Mouse (Mus musculus): ENCODE measurements around the gene Gja5. TPM values are rescaled to one million over a fixed set of nuclear protein-coding genes. Genes with fewer than 3 reads are reported as not detected.
"Not testable (repeated sequence)": the region's sequence is repeated elsewhere in the genome, so short reads cannot be mapped to it uniquely, and the experiment has no call there.

The Gja5 gene
- total RNA-seq, 2 experiments from 2014 or later: not detected

DNA sequence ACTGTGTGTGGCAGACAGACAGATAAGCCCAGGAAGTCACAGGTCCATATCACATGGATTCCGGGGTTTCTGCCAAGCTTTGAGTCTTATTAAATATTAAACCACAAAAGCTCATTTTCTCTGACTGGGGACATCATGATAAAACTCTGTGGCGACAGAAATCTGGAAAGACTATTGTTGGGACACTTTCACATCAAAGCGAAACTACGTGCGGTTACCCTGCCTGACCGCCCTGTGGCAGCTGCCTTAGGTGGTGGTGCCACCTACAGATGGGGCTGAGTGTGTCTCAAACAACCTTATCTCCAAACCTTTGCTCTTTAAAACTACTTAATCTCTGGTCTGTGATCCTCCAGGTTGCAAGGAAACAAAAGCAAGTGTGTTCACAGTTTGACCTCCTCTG, 171.9 kb downstream of the Gja5 start:
- ATAC-seq (replicated peaks; ENCODE audit: low FRiP score, low TSS enrichment, poor library complexity, severe bottlenecking): peak; percentile 90

DNA sequence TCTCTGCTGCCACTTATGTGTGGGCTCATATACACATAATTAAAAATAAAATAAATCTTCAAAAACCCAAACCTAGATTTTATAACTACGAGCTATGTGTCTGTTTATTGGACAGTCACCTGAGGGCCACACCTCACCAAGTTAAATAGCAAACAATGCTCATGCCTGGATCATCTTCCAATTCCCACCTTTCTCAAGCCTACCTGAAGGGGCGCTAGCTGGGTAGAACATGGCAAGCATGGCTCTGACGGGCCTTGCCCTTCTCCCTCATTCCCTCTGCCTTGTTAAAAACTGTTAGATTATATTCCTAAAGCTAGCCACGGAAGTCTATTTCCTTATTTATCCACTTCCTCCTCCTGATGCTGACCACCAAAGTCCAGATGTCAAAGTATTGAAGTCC, 173.9 kb downstream of the Gja5 start:
- no peak for ATAC-seq (replicated peaks; ENCODE audit: low FRiP score, low TSS enrichment, poor library complexity, severe bottlenecking)

DNA sequence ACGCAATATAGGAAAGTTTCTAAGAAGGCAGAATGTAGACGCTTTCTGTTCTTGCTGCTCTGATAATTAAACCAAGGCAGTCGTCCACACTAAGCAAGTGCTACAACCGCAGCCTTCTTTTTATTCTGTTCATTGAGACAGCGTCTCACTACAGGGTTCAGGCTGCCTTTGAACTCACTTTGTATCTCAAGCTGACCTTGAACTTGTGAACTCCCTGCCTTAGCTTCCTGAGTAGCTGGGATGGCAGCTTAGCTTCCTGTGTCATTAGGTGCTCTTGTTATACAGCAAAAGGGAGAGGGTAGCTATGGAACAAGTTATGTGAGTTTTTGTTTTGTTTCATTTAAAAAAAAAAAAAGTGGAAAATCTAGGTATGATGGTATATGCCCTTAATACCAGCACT, 177.7 kb downstream of the Gja5 start:
- ATAC-seq (replicated peaks; ENCODE audit: low FRiP score, low TSS enrichment, poor library complexity, severe bottlenecking): no peak

DNA sequence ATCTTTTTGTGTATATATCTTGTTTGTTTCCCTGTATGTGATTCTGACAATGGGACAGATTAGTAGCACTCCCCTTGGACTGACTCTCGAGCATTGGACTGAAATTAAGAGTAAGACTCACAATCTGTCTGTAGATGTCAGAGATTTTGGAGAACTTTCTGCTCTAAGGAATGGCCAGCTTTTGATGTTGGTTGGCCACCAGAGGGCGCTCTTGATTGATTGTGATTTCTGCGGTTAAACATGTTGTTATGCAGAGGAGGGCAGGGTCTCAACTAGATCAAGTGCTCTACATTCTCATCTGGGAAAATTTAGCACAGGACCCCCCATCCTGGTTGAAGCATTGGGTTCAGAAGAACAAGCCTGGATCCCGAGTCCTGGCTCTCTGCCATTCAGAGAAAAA, 182.8 kb downstream of the Gja5 start:
- no peak for ATAC-seq (replicated peaks; ENCODE audit: low FRiP score, low TSS enrichment, poor library complexity, severe bottlenecking)

DNA sequence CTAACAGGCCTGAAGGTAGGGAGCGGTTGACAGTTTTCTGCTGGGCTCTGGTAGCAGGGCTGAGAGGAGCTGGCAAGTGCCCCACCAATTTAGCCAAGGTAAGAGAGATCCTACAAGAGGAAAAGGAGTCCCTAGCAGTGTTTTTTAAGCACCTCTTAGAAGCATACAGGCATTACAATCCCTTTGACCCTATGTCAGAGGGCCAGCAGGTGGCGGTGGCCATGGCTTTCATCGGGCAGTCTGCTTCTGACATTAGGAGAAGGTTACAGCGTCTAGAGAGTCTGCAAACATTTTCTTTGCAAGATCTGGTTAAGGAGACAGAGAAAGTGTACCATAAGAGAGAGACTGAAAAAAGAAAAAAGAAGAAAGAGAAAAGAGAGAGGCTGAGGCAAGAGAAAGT, 183.8 kb downstream of the Gja5 start:
- not testable (repeated sequence) for ATAC-seq (replicated peaks; ENCODE audit: low FRiP score, low TSS enrichment, poor library complexity, severe bottlenecking)

DNA sequence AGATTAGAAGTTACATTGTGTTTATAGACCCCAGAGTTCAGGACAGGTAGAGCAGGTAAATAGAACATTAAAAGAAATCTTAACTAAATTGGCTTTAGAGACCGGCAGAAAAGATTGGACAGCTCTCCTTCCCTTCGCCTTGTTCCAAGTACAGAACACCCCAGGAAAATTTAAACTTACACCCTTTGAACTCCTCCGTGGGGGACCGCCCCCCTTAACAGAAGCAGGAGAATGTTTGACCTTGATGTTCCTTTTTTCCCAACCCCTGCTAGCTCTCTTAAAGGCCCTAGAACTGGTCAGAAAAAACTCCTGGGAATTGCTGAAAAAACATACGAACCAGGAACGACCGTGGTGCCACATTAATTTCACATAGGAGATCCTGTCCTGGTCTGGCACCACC, 187.5 kb downstream of the Gja5 start:
- ATAC-seq (replicated peaks; ENCODE audit: low FRiP score, low TSS enrichment, poor library complexity, severe bottlenecking): not testable (repeated sequence)

DNA sequence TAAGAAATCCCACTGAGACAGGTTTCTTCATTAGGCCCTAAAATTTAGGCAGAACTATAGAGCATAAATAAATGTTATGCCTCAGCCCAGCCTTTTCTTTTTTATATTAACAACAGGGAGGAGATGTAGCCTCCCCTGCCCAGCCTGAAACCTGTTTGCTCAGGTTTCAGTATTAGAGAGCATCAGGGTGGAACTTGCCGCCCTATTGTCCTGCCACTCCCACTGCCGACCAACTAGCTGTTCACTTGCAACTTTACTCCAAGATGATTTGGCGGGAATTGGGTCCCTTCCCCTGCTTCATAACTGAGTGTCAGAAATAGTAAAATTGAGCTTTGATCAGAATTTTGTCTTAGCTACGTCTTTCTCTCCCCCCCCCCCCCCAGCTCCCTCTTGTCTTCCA, 192.2 kb downstream of the Gja5 start:
- not testable (repeated sequence) for ATAC-seq (replicated peaks; ENCODE audit: low FRiP score, low TSS enrichment, poor library complexity, severe bottlenecking)

DNA sequence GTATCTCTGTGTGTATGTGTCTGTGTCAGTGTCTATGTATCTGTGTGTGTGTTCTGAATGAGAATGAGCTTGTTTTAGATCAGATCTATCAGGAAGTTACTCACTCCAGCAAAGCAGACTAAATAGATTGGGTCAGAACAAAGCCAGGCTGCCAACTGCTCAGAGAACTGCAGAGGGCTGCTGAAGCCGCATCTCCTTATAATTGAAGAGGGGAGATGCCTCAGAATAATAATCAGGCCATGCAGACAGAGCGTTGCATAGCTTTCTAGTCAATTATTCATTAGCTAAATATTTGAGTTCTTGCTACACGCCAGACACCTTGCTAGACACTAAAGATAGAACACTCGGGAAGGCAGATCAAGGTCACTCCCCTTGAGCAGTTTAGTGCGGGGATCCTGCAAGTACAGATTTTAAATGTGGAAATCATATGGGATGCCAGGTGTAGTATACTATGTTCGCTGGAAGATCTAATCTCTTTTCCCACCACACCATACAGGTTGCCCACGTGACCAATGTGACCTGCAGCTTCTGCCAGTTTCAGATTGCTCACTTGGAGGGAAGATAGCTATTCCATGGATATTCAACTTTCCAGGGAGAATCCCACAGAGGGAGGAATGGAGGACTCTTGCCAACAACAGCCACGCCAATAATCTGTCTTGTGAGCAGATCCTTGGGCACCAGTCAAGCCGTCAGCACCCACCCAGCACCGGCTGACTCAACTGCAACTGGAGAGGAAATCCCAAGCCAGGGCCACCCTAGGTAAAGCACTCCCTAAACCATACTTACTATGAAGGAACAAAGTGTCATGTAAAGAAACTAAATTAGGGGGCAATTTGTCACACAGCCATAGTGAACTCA, 196.5 kb downstream of the Gja5 start:
- ATAC-seq (replicated peaks; ENCODE audit: low FRiP score, low TSS enrichment, poor library complexity, severe bottlenecking): no peak

DNA sequence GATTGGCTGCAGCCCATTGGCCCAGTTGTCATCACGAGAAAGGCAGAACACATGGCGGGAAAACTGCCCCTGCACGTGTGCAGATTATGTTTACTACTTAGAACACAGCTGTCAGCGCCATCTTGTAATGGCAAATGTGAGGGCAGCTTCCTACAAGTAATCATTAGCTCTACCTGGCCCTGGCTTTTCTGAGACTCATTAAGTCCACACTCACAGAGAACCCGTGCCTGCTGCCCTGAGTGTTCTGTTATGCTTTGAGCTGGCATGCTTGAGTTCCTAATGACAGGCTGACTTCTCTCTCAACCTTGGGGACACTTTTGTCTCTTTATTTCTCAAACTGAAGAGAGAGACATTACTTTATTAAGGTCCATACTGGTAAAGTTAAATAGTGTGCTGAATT, 199.5 kb downstream of the Gja5 start:
- not testable (repeated sequence) for ATAC-seq (replicated peaks; ENCODE audit: low FRiP score, low TSS enrichment, poor library complexity, severe bottlenecking)

DNA sequence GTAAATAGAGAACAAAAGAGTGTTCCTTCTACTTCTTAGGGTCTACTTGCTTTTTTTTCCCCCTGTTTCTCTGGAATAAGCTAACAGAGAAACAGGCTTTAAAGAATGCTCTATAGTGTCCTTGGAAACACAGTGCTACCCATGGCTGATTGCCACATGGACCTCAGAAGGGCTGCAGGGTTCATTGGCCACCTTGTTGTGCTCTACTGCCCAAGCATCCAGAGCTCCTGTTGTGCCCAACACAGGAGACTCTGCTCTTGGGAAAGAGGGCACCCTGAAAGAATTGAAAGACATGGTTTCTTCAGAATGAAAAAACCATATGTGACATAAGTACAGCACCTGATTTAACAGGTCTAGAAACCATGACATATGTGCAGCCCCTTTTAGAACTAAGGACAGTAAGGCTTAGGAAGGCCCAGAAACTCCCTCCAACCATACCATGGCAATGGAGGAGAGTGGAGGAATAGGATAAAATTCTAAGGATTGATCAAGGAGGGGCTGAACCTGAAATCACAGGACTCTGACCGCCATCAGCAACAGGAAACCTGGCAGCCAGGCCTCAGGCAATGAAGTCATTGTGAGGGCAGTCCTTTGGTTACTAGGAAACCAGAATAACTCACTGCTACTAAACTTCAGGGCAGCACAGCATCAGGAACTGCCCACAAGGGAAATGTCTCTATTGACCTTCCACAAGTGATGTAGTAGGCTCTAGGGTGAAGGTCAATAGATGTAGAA, 200.4 kb downstream of the Gja5 start:
- no peak for ATAC-seq (replicated peaks; ENCODE audit: low FRiP score, low TSS enrichment, poor library complexity, severe bottlenecking)

DNA sequence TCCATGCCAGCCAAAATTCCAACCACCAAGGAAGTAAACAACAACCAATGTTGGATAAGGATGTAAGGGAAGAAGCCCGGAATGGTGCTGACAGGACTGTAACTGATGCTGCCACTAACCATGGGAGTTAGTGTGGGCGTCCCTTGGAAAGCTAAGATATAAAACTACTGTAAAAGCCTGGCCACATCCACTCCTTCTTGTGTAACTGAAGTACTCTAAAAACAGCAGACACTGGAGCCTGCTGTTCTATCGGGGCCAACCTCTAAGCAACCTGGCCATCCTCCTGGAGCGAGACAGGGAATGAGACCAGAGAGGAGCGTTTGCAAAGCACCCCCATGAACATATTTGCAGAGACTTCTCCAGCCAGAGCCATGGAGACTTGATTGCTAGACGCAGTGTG, 213.0 kb downstream of the Gja5 start:
- ATAC-seq (replicated peaks; ENCODE audit: low FRiP score, low TSS enrichment, poor library complexity, severe bottlenecking): no peak

DNA sequence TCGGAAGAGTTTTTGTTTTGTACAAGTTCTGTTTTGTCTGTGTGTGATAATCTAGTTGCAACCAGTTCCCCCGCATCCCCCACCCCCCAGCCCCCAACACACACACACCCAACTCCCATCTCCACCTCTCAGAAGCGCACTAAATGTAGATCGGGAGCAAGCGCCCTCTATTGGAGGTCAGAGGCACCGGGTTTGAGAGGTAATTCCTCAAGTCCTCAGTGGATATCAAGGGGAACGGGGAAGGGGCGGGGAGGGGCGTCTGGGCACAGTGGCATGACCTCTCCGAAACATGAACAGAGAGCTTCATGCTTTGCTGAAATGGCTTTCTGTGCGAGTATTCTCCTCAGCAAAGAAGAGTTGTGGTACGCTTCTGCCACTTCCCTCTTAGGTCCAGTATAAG, 213.8 kb downstream of the Gja5 start:
- ATAC-seq (replicated peaks; ENCODE audit: low FRiP score, low TSS enrichment, poor library complexity, severe bottlenecking): no peak

DNA sequence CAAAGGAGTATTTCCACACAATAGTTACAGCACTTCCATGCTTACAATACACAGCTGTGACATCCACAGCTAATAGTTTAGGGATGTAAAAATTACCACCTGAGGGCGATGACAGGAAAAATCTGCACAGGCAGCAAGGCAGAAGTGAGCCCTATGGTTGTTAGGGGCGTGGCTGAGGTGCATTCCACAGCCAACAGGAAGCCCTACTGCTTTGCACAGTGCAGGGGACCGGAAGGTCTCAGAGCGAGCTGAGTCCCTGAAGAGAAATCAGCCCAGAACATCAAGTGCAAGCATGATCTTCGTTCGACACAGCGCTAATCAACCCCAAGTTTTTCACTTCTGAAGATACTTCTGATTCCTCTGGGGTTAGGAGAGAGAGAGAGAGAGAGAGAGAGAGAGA, 219.7 kb downstream of the Gja5 start:
- ATAC-seq (replicated peaks; ENCODE audit: low FRiP score, low TSS enrichment, poor library complexity, severe bottlenecking): 0 out of 2 replicates have a peak, but pooled peaks have one; percentile 37

Other genes with a start within 250 kb of the Gja5 start
- 0.17 TPM in 1 of 2 replicates, not detected in the other for gene Ankrd35, start 234.6 kb upstream of the Gja5 start, total RNA-seq (2014; fragmentation: Nextera tagmentation)
- 0.11 TPM in 1 of 2 replicates, not detected in the other for gene Ankrd35, start 234.6 kb upstream of the Gja5 start, total RNA-seq (2017)
- 11.0 and 14.2 TPM in 2 replicates for gene Pias3, start 208.3 kb upstream of the Gja5 start, total RNA-seq (2014; fragmentation: Nextera tagmentation)
- gene Pias3, start 208.3 kb upstream of the Gja5 start, total RNA-seq (2017): 1.7 and 2.9 TPM in 2 replicates
- not detected in 2 replicates for gene Nudt17, start 196.1 kb upstream of the Gja5 start, total RNA-seq (2014; fragmentation: Nextera tagmentation)
- not detected in 2 replicates for gene Nudt17, start 196.1 kb upstream of the Gja5 start, total RNA-seq (2017)
- 37.2 and 41.7 TPM in 2 replicates for gene Polr3c, start 177.1 kb upstream of the Gja5 start, total RNA-seq (2014; fragmentation: Nextera tagmentation)
- gene Polr3c, start 177.1 kb upstream of the Gja5 start, total RNA-seq (2017): 17.6 and 28.0 TPM in 2 replicates
- 35.3 and 40.0 TPM in 2 replicates for gene Rnf115, start 177.0 kb upstream of the Gja5 start, total RNA-seq (2014; fragmentation: Nextera tagmentation)
- gene Rnf115, start 177.0 kb upstream of the Gja5 start, total RNA-seq (2017): 51.7 and 74.3 TPM in 2 replicates
- not detected in 2 replicates for gene Pdzk1, start 75.4 kb upstream of the Gja5 start, total RNA-seq (2014; fragmentation: Nextera tagmentation)
- gene Pdzk1, start 75.4 kb upstream of the Gja5 start, total RNA-seq (2017): not detected in 2 replicates
- gene Cd160, start 75.3 kb upstream of the Gja5 start, total RNA-seq (2014; fragmentation: Nextera tagmentation): 0.76 and 3.2 TPM in 2 replicates
- gene Cd160, start 75.3 kb upstream of the Gja5 start, total RNA-seq (2017): 0.46 and 2.0 TPM in 2 replicates
- 28.0 and 28.6 TPM in 2 replicates for gene Gpr89, start 653 bp downstream of the Gja5 start, total RNA-seq (2014; fragmentation: Nextera tagmentation)
- gene Gpr89, start 653 bp downstream of the Gja5 start, total RNA-seq (2017): 28.5 and 35.0 TPM in 2 replicates
- gene Gja8, start 21.3 kb downstream of the Gja5 start, total RNA-seq (2014; fragmentation: Nextera tagmentation): not detected in 2 replicates
- gene Gja8, start 21.3 kb downstream of the Gja5 start, total RNA-seq (2017): not detected in 2 replicates

All from megakaryocyte-erythroid progenitor cell, adult 5-6 weeks (primary cell).